Mouse (Mus musculus): Measurements from ENCODE around the gene Dnajb5.

Dnajb5 gene

GRCm38 (mm10) chr4:42945043-42945442, 4.6 kb upstream of the Dnajb5 start:
- no peak for DNase-seq

GRCm38 (mm10) chr4:42945445-42945844, 4.2 kb upstream of the Dnajb5 start:
- DNase-seq: no peak

- DNase-seq: peak; percentile 59
These were observed 3.7 kb upstream of the Dnajb5 start for GRCm38 (mm10) chr4:42945952-42946351.

- DNase-seq: no peak
These were observed 2.8 kb upstream of the Dnajb5 start for GRCm38 (mm10) chr4:42946733-42947290.

- DNase-seq: no peak
These were observed 1.1 kb upstream of the Dnajb5 start for GRCm38 (mm10) chr4:42948527-42948926.

GRCm38 (mm10) chr4:42949051-42949675, 451 bp upstream of the Dnajb5 start:
- DNase-seq: no peak

- DNase-seq: peak; percentile 87
These were observed 498 bp downstream of the Dnajb5 start for GRCm38 (mm10) chr4:42950065-42950558.

GRCm38 (mm10) chr4:42951206-42952195, 1.9 kb downstream of the Dnajb5 start:
- DNase-seq: no peak

- DNase-seq: no peak
These were observed 2.9 kb downstream of the Dnajb5 start for GRCm38 (mm10) chr4:42952563-42952962.

- DNase-seq: peak; percentile 33
These were observed 4.0 kb downstream of the Dnajb5 start for GRCm38 (mm10) chr4:42953435-42954094.

- peak; percentile 78 for DNase-seq
These were observed 4.7 kb downstream of the Dnajb5 start for GRCm38 (mm10) chr4:42954297-42954696.

- no peak for DNase-seq
These were observed 5.6 kb downstream of the Dnajb5 start for GRCm38 (mm10) chr4:42955200-42955599.

- no peak for DNase-seq
These were observed 7.0 kb downstream of the Dnajb5 start for GRCm38 (mm10) chr4:42956581-42956980.

- peak; percentile 20 for DNase-seq
These were observed 7.7 kb downstream of the Dnajb5 start for GRCm38 (mm10) chr4:42957306-42957705.

- no peak for DNase-seq
These were observed 8.4 kb downstream of the Dnajb5 start for GRCm38 (mm10) chr4:42957979-42958378.

GRCm38 (mm10) chr4:42958942-42959341, 9.3 kb downstream of the Dnajb5 start:
- DNase-seq: no peak

GRCm38 (mm10) chr4:42959382-42959781, 9.8 kb downstream of the Dnajb5 start:
- no peak for DNase-seq

- DNase-seq: peak; percentile 74
These were observed 12.0 kb downstream of the Dnajb5 start for GRCm38 (mm10) chr4:42961592-42961991.

- no peak for DNase-seq
These were observed 13.9 kb downstream of the Dnajb5 start for GRCm38 (mm10) chr4:42963480-42963879.

GRCm38 (mm10) chr4:42965039-42965719, 15.6 kb downstream of the Dnajb5 start:
- DNase-seq: peak; percentile 29

GRCm38 (mm10) chr4:42969304-42969703, 19.7 kb downstream of the Dnajb5 start, which contains the start of gene 1700022I11Rik:
1700022I11Rik (plus strand) TSS chr4:42969604.
- DNase-seq: no peak

- no peak for DNase-seq
These were observed 23.3 kb downstream of the Dnajb5 start for GRCm38 (mm10) chr4:42972952-42973351.

Measured in kidney, adult 18-20 months (tissue).